ENCODE assay signal across 29 mouse cellular contexts in genomic region chr9:12113374-12113773, GRCm38 (mm10).
DNase-seq lines count a peak whose midpoint lies in the region; ATAC-seq and TF ChIP-seq lines count a peak whose summit lies in the region.
"Had no signal": no experiment of that assay in that cellular context is flagged by ENCODE, and none has a peak within 500 bp of the region (broad histone marks: within the 10 kb centered on the region; RNA-seq: fewer than 3 reads in every experiment).

No protein-coding gene starts in this region.

- H3K27me3 ChIP-seq in forebrain, postnatal 0 days (ENCODE audit: insufficient read depth, low read length) = no peaks in the 10 kb centered on the region
- H3K27me3 ChIP-seq in forebrain, embryonic 15.5 days = no peaks in the 10 kb centered on the region
- H3K27me3 ChIP-seq: embryonic facial prominence, embryonic 12.5 days; heart, embryonic 13.5 days; limb, embryonic 12.5 days; liver, embryonic 15.5 days; midbrain, embryonic 12.5 days; neural tube, embryonic 15.5 days; stomach, embryonic 15.5 days had no signal

- H3K4me2 ChIP-seq in forebrain, postnatal 0 days (ENCODE audit: low read depth) = no peak overlapping the region
- no peak overlapping the region for H3K4me2 ChIP-seq in forebrain, embryonic 15.5 days (replicated peaks)
- H3K4me2 ChIP-seq: embryonic facial prominence, embryonic 12.5 days; heart, embryonic 13.5 days; limb, embryonic 12.5 days; liver, embryonic 15.5 days; midbrain, embryonic 12.5 days; neural tube, embryonic 15.5 days; stomach, embryonic 15.5 days had no signal

- no peak overlapping the region for H3K27ac ChIP-seq in forebrain, postnatal 0 days (ENCODE audit: low read depth, low read length)
- no peak overlapping the region for H3K27ac ChIP-seq in forebrain, embryonic 15.5 days (replicated peaks)
- H3K27ac ChIP-seq in layer of hippocampus, adult 2 months = no peak overlapping the region
- H3K27ac ChIP-seq: embryonic facial prominence, embryonic 12.5 days; heart, embryonic 13.5 days; hindbrain, embryonic 10.5 days; limb, embryonic 12.5 days; liver, embryonic 15.5 days; midbrain, embryonic 12.5 days; neural tube, embryonic 15.5 days; stomach, embryonic 15.5 days had no signal

- no peaks in the 10 kb centered on the region for H3K36me3 ChIP-seq in forebrain, postnatal 0 days (ENCODE audit: insufficient read depth)
- H3K36me3 ChIP-seq in forebrain, embryonic 15.5 days = no peaks in the 10 kb centered on the region
- H3K36me3 ChIP-seq: embryonic facial prominence, embryonic 12.5 days; heart, embryonic 13.5 days; hindbrain, embryonic 10.5 days; limb, embryonic 12.5 days; liver, embryonic 15.5 days; midbrain, embryonic 12.5 days; neural tube, embryonic 15.5 days; stomach, embryonic 15.5 days had no signal

- no peak overlapping the region for H3K4me3 ChIP-seq in forebrain, postnatal 0 days (ENCODE audit: low read depth, low read length)
- H3K4me3 ChIP-seq in forebrain, embryonic 15.5 days = no peak overlapping the region
- H3K4me3 ChIP-seq in layer of hippocampus, adult 2 months = no peak overlapping the region
- H3K4me3 ChIP-seq: embryonic facial prominence, embryonic 12.5 days; heart, embryonic 13.5 days; hindbrain, embryonic 10.5 days; limb, embryonic 12.5 days; liver, embryonic 15.5 days; midbrain, embryonic 12.5 days; neural tube, embryonic 15.5 days; stomach, embryonic 15.5 days had no signal

- TF ChIP-seq CTCF in forebrain, postnatal 0 days (IDR thresholded peaks at IDR 0.05; ENCODE audit: low read depth) = peak; percentile 61
- peak; percentile 67 for TF ChIP-seq CTCF in layer of hippocampus, adult 2 months (conservative IDR thresholded peaks at IDR 0.05)
- no peak for TF ChIP-seq CTCF in brain, embryonic 14.5 days (IDR thresholded peaks at IDR 0.05; ENCODE audit: borderline replicate concordance, extremely low read depth, insufficient read depth, insufficient read length)

- H3K9ac ChIP-seq in forebrain, postnatal 0 days = no peak overlapping the region
- no peak overlapping the region for H3K9ac ChIP-seq in forebrain, embryonic 15.5 days (replicated peaks)
- H3K9ac ChIP-seq: embryonic facial prominence, embryonic 12.5 days; heart, embryonic 13.5 days; limb, embryonic 12.5 days; liver, embryonic 15.5 days; midbrain, embryonic 12.5 days; neural tube, embryonic 15.5 days; stomach, embryonic 15.5 days had no signal

- DNase-seq in forebrain, postnatal 0 days = peak; percentile 7
- DNase-seq in layer of hippocampus, adult 2 months (ENCODE audit: low spot score in 2 of 2) = no peak
- no peak for DNase-seq in layer of hippocampus, adult 8-10 months (ENCODE audit: low spot score in 2 of 2)
- peak; percentile 3 for DNase-seq in A20 (ENCODE audit: low read depth, low spot score)
- peak; percentile 2 for DNase-seq in brain, embryonic 14.5 days (ENCODE audit: low read depth)
- DNase-seq in thymus, postnatal 10 days (ENCODE audit: low spot score in 2 of 2) = no peak
- DNase-seq: adrenal gland, adult 2 months; adrenal gland, postnatal 36 days; cerebellum, adult 9-10 months; embryo, embryonic 11 days; gastrocnemius, postnatal 10 days; heart, postnatal 10 days; kidney, postnatal 4 days; layer of hippocampus, adult 9-11 months; lung, postnatal 36 days; retina, postnatal 1 day; right cerebral cortex, postnatal 14 days; thymus, postnatal 36 days had no signal

- no peak for ATAC-seq in forebrain, postnatal 0 days
- ATAC-seq in forebrain, embryonic 15.5 days (replicated peaks) = no peak
- ATAC-seq: activated CD4-positive, CD25-positive, alpha-beta regulatory T cell, adult 4 months; intestine, postnatal 0 days had no signal

- no peaks in the 10 kb centered on the region for H3K4me1 ChIP-seq in forebrain, postnatal 0 days (ENCODE audit: insufficient read depth)
- no peaks in the 10 kb centered on the region for H3K4me1 ChIP-seq in forebrain, embryonic 15.5 days
- H3K4me1 ChIP-seq: embryonic facial prominence, embryonic 12.5 days; heart, embryonic 13.5 days; hindbrain, embryonic 10.5 days; limb, embryonic 12.5 days; liver, embryonic 15.5 days; midbrain, embryonic 12.5 days; neural tube, embryonic 15.5 days; stomach, embryonic 15.5 days had no signal

- H3K9me3 ChIP-seq in forebrain, postnatal 0 days (ENCODE audit: low read length) = no peaks in the 10 kb centered on the region
- H3K9me3 ChIP-seq in forebrain, embryonic 15.5 days = no peaks in the 10 kb centered on the region
- H3K9me3 ChIP-seq: embryonic facial prominence, embryonic 12.5 days; heart, embryonic 13.5 days; hindbrain, embryonic 10.5 days; limb, embryonic 12.5 days; liver, embryonic 15.5 days; midbrain, embryonic 12.5 days; neural tube, embryonic 15.5 days; stomach, embryonic 15.5 days had no signal

- no peak for TF ChIP-seq POLR2A in brain, embryonic 14.5 days (IDR thresholded peaks at IDR 0.05; ENCODE audit: borderline replicate concordance, extremely low read depth, insufficient read depth, insufficient read length, poor library complexity, severe bottlenecking)

Comparison
In these comparisons a context has a peak if more than half of its experiments do, and no peak if none do; other contexts are left out.
1. DNase-seq: peak in forebrain, postnatal 0 days (single experiment), A20 (single experiment) and brain, embryonic 14.5 days (single experiment); none in layer of hippocampus, adult 2 months (0 of 2), layer of hippocampus, adult 8-10 months (0 of 2) and thymus, postnatal 10 days (0 of 2).